Mouse (Mus musculus) C2C12 (cell line): ENCODE data around the gene Oxld1. TPM values are rescaled to one million over a fixed set of nuclear protein-coding genes. Genes with fewer than 3 reads are reported as not detected.
"Not testable (repeated sequence)": the region's sequence is repeated elsewhere in the genome, so short reads cannot be mapped to it uniquely, and the experiment has no call there.

Source experiments
- H3K27me3 ChIP-seq: one replicate; pipeline ENCODE4 v1.6.1; 2011; ENCODE audit not compliant: control insufficient read depth, insufficient read depth, insufficient read length
- H3K36me3 ChIP-seq: one replicate; pipeline ENCODE4 v1.6.1; 2011; ENCODE audit not compliant: control insufficient read depth, insufficient read depth
- H3K4me3 ChIP-seq: one replicate; pipeline ENCODE4 v1.5.1; 2011; ENCODE audit warnings: mild to moderate bottlenecking, control low read depth; ENCODE audit not compliant: poor library complexity, insufficient read depth, severe bottlenecking
- H3K79me2 ChIP-seq: one replicate; pipeline ENCODE4 v1.6.1; 2011; ENCODE audit not compliant: control insufficient read depth, insufficient read depth
- H3K79me3 ChIP-seq: one replicate; pipeline ENCODE4 v1.6.1; 2011; ENCODE audit warnings: low read depth, control low read depth
- H3ac ChIP-seq: one replicate; pipeline ENCODE3; 2011; ENCODE audit warnings: low read depth; ENCODE audit not compliant: control insufficient read depth, insufficient read length
- CEBPB ChIP-seq: IDR thresholded peaks from one replicate; pipeline ENCODE4 v1.6.1; 2011; ENCODE audit warnings: low read depth, mild to moderate bottlenecking, control low read depth, moderate library complexity
- CTCF ChIP-seq: IDR thresholded peaks from one replicate; pipeline ENCODE4 v1.5.1; 2011; ENCODE audit not compliant: control insufficient read depth, insufficient read depth, insufficient read length
- FOSL1 ChIP-seq: IDR thresholded peaks from one replicate; pipeline ENCODE4 v1.8.0; 2011; ENCODE audit warnings: mild to moderate bottlenecking, low read length; ENCODE audit not compliant: poor library complexity, insufficient read depth, severe bottlenecking
- MAX ChIP-seq: IDR thresholded peaks from one replicate; pipeline ENCODE4 v1.6.1; 2011; ENCODE audit warnings: mild to moderate bottlenecking, control low read depth
- MYOD1 ChIP-seq: IDR thresholded peaks from one replicate; pipeline ENCODE4 v1.6.1; 2011; ENCODE audit warnings: low read depth; ENCODE audit not compliant: control insufficient read depth, insufficient read length
- MYOG ChIP-seq: IDR thresholded peaks from one replicate; pipeline ENCODE4 v1.6.1; 2011; ENCODE audit not compliant: control insufficient read depth, insufficient read length; ENCODE audit errors: extremely low read depth
- USF1 ChIP-seq: IDR thresholded peaks from one replicate; pipeline ENCODE4 v1.6.1; 2011; ENCODE audit warnings: low read depth, mild to moderate bottlenecking, control low read depth, moderate library complexity
- polyA plus RNA-seq: library from polyadenylated mRNA; unstranded; fragments of >200 nt; fragmentation: generic; extraction: Trizol; gene quantifications from one replicate; pipeline ENCODE4 v1.2.1, GENCODE M21; 2012; ENCODE audit warnings: missing spikeins

Oxld1 gene
- polyA plus RNA-seq, 1 experiment = 7.5 TPM

DNA sequence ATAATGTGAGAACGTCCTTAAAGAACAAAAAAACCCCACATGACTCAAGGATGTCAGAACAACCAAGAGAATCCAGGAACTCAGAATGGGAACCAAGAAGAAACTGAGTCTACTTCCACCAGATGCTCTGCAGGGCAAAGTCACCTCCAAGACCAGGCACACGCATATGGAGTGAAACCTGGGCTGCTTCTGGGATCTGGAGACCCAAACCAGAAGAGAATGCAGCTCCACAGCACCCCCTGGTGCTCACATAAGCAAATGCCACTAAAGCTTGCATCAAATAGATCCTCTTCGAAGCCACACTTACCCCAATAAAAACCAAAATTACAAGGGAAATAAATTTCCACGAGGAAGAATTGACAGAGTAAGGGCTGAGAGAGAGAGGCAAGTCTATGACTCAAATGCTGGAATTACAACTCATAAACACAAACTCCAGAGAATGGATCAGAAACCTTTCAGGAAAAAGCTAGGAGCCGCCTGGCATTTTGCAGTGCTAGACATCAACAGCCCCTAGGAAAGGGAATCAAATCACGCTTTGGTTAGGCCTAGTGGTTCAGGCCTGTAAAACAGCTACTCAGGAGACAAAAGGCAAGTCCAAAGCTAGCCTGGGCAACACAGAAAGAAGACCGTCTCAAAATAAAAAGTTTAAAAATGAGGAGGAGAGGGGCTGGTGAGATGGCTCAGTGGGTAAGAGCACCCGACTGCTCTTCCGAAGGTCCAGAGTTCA, 34.1 kb downstream of the Oxld1 start:
- Histone ChIP-seq H3K79me2 (peaks cover 88% of the 10 kb centered on the region), H3K27me3 (no peaks in the 10 kb centered on the region), H3ac (no peak overlapping the region), H3K36me3 (peaks cover 96% of the 10 kb centered on the region), H3K79me3 (peaks cover 39% of the 10 kb centered on the region), H3K4me3 (no peak overlapping the region)
- no peak for TF ChIP-seq USF1
- no peak for TF ChIP-seq CTCF
- no peak for TF ChIP-seq MAX
- TF ChIP-seq MYOD1 = no peak
- no peak for TF ChIP-seq MYOG
- TF ChIP-seq FOSL1 = no peak
- TF ChIP-seq CEBPB = no peak

DNA sequence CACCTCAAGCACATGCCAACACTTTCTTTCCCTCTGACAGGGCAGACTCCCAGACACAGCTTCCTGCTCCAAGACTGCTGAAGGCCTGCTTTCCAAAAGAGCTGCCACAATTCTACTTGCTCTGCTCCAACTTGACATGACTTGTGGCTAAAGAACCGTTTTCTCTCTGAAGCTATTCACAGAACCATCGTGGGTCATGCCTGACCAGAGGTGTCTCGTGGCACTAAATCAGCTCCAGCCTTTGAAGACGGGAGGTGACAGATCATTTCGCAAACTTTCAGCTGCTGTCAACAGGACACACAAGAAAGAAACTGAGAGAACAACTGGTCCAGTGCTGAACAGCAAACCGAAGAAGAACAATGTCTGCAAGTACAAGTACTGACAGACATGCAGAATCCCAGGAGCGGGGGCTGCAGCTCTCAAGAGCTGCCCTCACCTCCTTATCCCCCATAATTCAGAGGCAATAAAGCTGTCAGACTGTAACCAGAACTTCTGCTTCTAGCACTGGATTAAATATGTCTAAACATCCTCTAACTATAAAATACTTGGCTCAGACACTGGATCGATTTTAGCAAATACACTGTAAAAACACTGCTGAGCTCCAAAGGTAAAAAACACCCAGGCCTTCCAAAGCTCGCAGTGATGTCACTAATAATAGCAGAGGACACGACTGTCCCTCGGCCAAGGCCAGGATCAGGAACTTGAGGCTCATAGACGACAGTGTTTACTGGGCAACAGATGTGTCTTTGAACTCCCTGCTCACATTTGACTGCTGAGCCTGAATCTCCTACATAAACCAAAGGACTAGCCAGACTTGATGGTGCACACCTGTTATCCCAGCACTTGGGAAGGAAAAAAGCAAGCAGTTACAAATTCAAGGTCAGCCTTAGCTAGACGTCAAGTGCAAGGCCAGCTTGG, 35.0 kb downstream of the Oxld1 start:
- Histone ChIP-seq H3K36me3 (peaks cover 96% of the 10 kb centered on the region), H3K79me2 (peaks cover 79% of the 10 kb centered on the region), H3ac (no peak overlapping the region), H3K27me3 (no peaks in the 10 kb centered on the region), H3K79me3 (peaks cover 39% of the 10 kb centered on the region), H3K4me3 (no peak overlapping the region)
- TF ChIP-seq FOSL1 (no peak), MYOD1 (no peak), USF1 (no peak)

DNA sequence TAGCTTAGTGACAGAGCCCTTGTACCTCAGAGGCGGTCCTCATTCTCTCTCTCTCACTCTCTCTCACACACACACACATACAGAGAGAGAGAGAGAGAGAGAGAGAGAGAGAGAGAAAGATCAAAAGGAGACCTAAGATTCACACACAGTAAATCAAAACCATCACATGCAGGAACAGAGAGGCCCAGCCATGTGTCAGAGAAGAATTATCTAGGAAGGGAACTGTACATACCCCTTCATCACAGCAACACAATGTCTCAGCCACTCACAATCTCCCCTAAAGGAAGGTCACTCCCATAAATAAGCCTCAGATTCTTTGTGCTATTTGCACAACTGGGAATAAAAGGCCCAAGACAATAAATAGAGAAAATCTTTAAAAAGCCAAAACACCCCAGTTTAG, 39.3 kb downstream of the Oxld1 start:
- Histone ChIP-seq H3K79me3 (peaks cover 14% of the 10 kb centered on the region), H3K36me3 (peaks cover 98% of the 10 kb centered on the region)
- no peak for TF ChIP-seq MAX

DNA sequence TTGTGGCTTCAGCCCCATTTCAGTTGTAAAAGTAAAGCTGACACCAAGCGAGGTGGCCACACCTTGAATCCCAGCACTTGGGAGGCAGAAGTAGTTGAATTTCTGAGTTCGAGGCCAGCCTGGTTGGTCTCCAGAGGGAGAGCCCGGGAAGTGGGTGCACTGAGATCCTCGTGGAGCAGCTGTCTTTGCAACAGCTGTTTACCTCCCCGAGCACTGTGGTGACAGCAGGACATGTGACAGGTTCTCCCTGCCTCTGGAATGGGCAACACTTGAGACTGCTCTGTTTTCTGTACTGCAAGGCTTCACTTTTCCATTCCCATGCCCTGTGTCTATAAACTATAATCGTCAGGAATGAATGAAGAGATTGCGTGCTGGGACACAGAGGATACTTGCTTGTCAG, 40.0 kb downstream of the Oxld1 start:
- Histone ChIP-seq H3K4me3 (no peak overlapping the region), H3K79me3 (peaks cover 7% of the 10 kb centered on the region), H3ac (no peak overlapping the region), H3K79me2 (peaks cover 29% of the 10 kb centered on the region), H3K36me3 (peaks cover 98% of the 10 kb centered on the region), H3K27me3 (no peaks in the 10 kb centered on the region)
- TF ChIP-seq CTCF (no peak), MYOG (no peak)

More for the DNA sequence above, 39.3 kb downstream of the Oxld1 start:
- H3K79me2 ChIP-seq = peaks cover 36% of the 10 kb centered on the region
- no peak overlapping the region for H3ac ChIP-seq
- H3K4me3 ChIP-seq = no peak overlapping the region
- no peaks in the 10 kb centered on the region for H3K27me3 ChIP-seq

DNA sequence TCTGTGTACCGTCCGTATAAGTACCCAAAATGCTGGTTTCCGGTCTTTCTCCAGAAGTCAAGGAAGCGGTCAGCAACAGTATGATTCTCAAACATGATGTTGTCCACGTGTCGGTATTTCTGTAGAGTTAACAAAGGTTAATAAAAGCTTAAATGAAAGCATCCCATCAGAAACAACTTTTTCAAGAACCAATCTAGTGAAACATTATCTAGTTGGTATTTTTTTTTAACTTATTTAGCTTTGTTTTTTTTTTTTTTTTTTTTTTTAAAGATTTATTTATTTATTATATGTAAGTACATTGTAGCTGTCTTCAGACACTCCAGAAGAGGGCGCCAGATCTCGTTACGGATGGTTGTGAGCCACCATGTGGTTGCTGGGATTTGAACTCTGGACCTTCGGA, 44.2 kb downstream of the Oxld1 start:
- not testable (repeated sequence) for H3K79me2 ChIP-seq, H3K27me3 ChIP-seq, H3K4me3 ChIP-seq, H3K79me3 ChIP-seq, H3ac ChIP-seq
- peaks cover 98% of the 10 kb centered on the region for H3K36me3 ChIP-seq

Other genes starting within 250 kb of the Oxld1 start
- gene Bahcc1, start 225.1 kb downstream of the Oxld1 start, polyA plus RNA-seq = 10.8 TPM
- 7,516 TPM for gene Actg1, start 109.5 kb downstream of the Oxld1 start, polyA plus RNA-seq
- gene Fscn2, start 96.5 kb downstream of the Oxld1 start, polyA plus RNA-seq = 0.25 TPM
- gene Faap100, start 79.3 kb downstream of the Oxld1 start, polyA plus RNA-seq = 18.0 TPM
- gene Nploc4, start 20.4 kb downstream of the Oxld1 start, polyA plus RNA-seq = 61.8 TPM
- gene Tspan10, start 15.4 kb downstream of the Oxld1 start, polyA plus RNA-seq = 0.02 TPM
- gene Pde6g, start 4.6 kb downstream of the Oxld1 start, polyA plus RNA-seq = 0.13 TPM
- 24.6 TPM for gene Ccdc137, start within 50 bp of the Oxld1 start, polyA plus RNA-seq
- 26.4 TPM for gene Arl16, start 9.5 kb upstream of the Oxld1 start, polyA plus RNA-seq
- gene Mrpl12, start 26.5 kb upstream of the Oxld1 start, polyA plus RNA-seq = 338 TPM
- 154 TPM for gene Slc25a10, start 33.8 kb upstream of the Oxld1 start, polyA plus RNA-seq
- gene Gcgr, start 72.6 kb upstream of the Oxld1 start, polyA plus RNA-seq = not detected
- gene Mcrip1, start 91.7 kb upstream of the Oxld1 start, polyA plus RNA-seq = 90.7 TPM
- gene Ppp1r27, start 93.1 kb upstream of the Oxld1 start, polyA plus RNA-seq = 0.12 TPM
- 519 TPM for gene P4hb, start 115.2 kb upstream of the Oxld1 start, polyA plus RNA-seq
- gene Arhgdia, start 123.6 kb upstream of the Oxld1 start, polyA plus RNA-seq = 1,072 TPM
- 218 TPM for gene Alyref, start 140.3 kb upstream of the Oxld1 start, polyA plus RNA-seq
- gene Anapc11, start 140.4 kb upstream of the Oxld1 start, polyA plus RNA-seq = 254 TPM
- gene Npb, start 150.4 kb upstream of the Oxld1 start, polyA plus RNA-seq = not detected
- gene Pcyt2, start 159.9 kb upstream of the Oxld1 start, polyA plus RNA-seq = 51.5 TPM
- 21.9 TPM for gene Sirt7, start 167.2 kb upstream of the Oxld1 start, polyA plus RNA-seq
- 33.3 TPM for gene Mafg, start 175.5 kb upstream of the Oxld1 start, polyA plus RNA-seq
- 16.1 TPM for gene Pycr1, start 185.7 kb upstream of the Oxld1 start, polyA plus RNA-seq
- not detected for gene Myadml2, start 190.1 kb upstream of the Oxld1 start, polyA plus RNA-seq
- 0.43 TPM for gene Notum, start 203.1 kb upstream of the Oxld1 start, polyA plus RNA-seq
- 66.0 TPM for gene Aspscr1, start 214.9 kb upstream of the Oxld1 start, polyA plus RNA-seq